ENCODE assay signal across 8 mouse cellular contexts in genomic region chr6:90368976-90369724, GRCm38 (mm10). TPM values are rescaled to one million over a fixed set of nuclear protein-coding genes. Genes with fewer than 3 reads are reported as not detected.
DNase-seq lines count a peak whose midpoint lies in the region; ATAC-seq and TF ChIP-seq lines count a peak whose summit lies in the region.

Zxdc (plus strand) TSS chr6:90369492.

- peak within 1 kb of the TSS; percentile 85 for H3K27ac ChIP-seq in cortical plate, adult 2 months (ENCODE audit: insufficient read depth, low read length)

- TF ChIP-seq POLR2A in cortical plate, adult 2 months (IDR thresholded peaks at IDR 0.05; ENCODE audit: extremely low read depth, insufficient read depth, low read length): peak; percentile 79

- ATAC-seq in activated CD4-positive, CD25-positive, alpha-beta regulatory T cell, adult 4 months: peak; percentile 91

- peaks cover 10% of the 10 kb centered on the region for H3K27me3 ChIP-seq in megakaryocyte, embryonic 14.5 days (replicated peaks)

- peak; percentile 99 for DNase-seq in gastrocnemius, adult 8-10 months (ENCODE audit: low spot score in 2 of 2)
- DNase-seq in hindlimb bud, embryonic 11.5 days (ENCODE audit: extremely low spot score, low read depth, low spot score): peak; percentile 77
- peak; percentile 99 to 100 for DNase-seq in left cerebral cortex, adult 8-10 months (ENCODE audit: low spot score in 2 of 2)
- DNase-seq in right cerebral cortex, postnatal 10 days (ENCODE audit: low spot score in 2 of 2): peak; percentile 99 to 100
- peak; percentile 98 for DNase-seq in urinary bladder, postnatal 25 days (ENCODE audit: low spot score)

- H3K36me3 ChIP-seq in megakaryocyte, embryonic 14.5 days (replicated peaks; ENCODE audit: low read length): peaks cover 26% of the 10 kb centered on the region

- no peak for TF ChIP-seq CTCF in cortical plate, adult 2 months (IDR thresholded peaks at IDR 0.05; ENCODE audit: extremely low read depth, insufficient read depth, low read length)

- H3K4me1 ChIP-seq in cortical plate, adult 2 months (ENCODE audit: control insufficient read depth, insufficient read depth, low read length): peaks cover 7% of the 10 kb centered on the region
- H3K4me1 ChIP-seq in megakaryocyte, embryonic 14.5 days: peaks cover 33% of the 10 kb centered on the region

- no peaks in the 10 kb centered on the region for H3K9me3 ChIP-seq in megakaryocyte, embryonic 14.5 days

- H3K4me3 ChIP-seq in cortical plate, adult 2 months (ENCODE audit: insufficient read depth, low read length): peak within 1 kb of the TSS; percentile 73
- peak within 1 kb of the TSS; percentile 96 for H3K4me3 ChIP-seq in megakaryocyte, embryonic 14.5 days (replicated peaks)

RNA-seq across cellular contexts. Expression of gene Zxdc, which starts in this region (rescaled TPM):
- 1 to 10 TPM; 4.9 to 8.5 TPM for polyA plus RNA-seq in activated CD4-positive, CD25-positive, alpha-beta regulatory T cell, adult 4 months (2017; shearing (Covaris generic))
- 17.3 and 18.2 TPM in 2 replicates for polyA plus RNA-seq in cortical plate, adult 2 months (2012; rRNA removed)
- 10 to 100 TPM; 11.6 to 14.2 (median 12.1) TPM for total RNA-seq in gastrocnemius, adult 8-10 months (2022)
- 10 to 100 TPM; 28.3 to 32.6 (median 29.6) TPM for total RNA-seq in left cerebral cortex, adult 8-10 months (2022)
- polyA plus RNA-seq in megakaryocyte, embryonic 14.5 days (2012; ENCODE audit: insufficient read depth, low replicate concordance): 7.1 and 22.5 TPM in 2 replicates

Comparison
In these comparisons a context has a peak if more than half of its experiments do, and no peak if none do; other contexts are left out.
1. Peak in every context shown above with its lines: DNase-seq, ATAC-seq, H3K4me3 ChIP-seq and H3K27ac ChIP-seq.